Mouse (Mus musculus) mature B cell (primary cell): ENCODE measurements around the gene 1700020N01Rik.

Experiments
- in situ Hi-C: fragments of 300-500 bp; cut with MboI; formaldehyde crosslinking; loops from 2 replicates; pipeline ENCODE4 v1.14.3; 2019

Gene 1700020N01Rik

GRCm38 (mm10) chr10:21604476-21604875 lies 11.5 kb downstream of the 1700020N01Rik start:
- in situ Hi-C loops: loop anchor here (5.0 kb wide), 2 partner anchors 137 to 393 kb away; no protein-coding TSS in a partner anchor

GRCm38 (mm10) chr10:21605011-21605571 lies 12.1 kb downstream of the 1700020N01Rik start:
- in situ Hi-C loops: no loop called here

- in situ Hi-C loops: no loop called here
These were observed 12.7 kb downstream of the 1700020N01Rik start for GRCm38 (mm10) chr10:21605601-21606000.

GRCm38 (mm10) chr10:21606931-21607330 lies 14.0 kb downstream of the 1700020N01Rik start:
- in situ Hi-C loops: no loop called here

- in situ Hi-C loops: no loop called here
These were observed 16.6 kb downstream of the 1700020N01Rik start for GRCm38 (mm10) chr10:21609583-21609982.

- in situ Hi-C loops: no loop called here
These were observed 20.3 kb downstream of the 1700020N01Rik start for GRCm38 (mm10) chr10:21613021-21613860.

- in situ Hi-C loops: no loop called here
These were observed 21.6 kb downstream of the 1700020N01Rik start for GRCm38 (mm10) chr10:21614520-21614919.

GRCm38 (mm10) chr10:21618745-21619508 lies 26.0 kb downstream of the 1700020N01Rik start:
- in situ Hi-C loops: no loop called here

GRCm38 (mm10) chr10:21622065-21622464 lies 29.1 kb downstream of the 1700020N01Rik start:
- in situ Hi-C loops: no loop called here

GRCm38 (mm10) chr10:21628555-21628954 lies 35.6 kb downstream of the 1700020N01Rik start:
- in situ Hi-C loops: no loop called here

GRCm38 (mm10) chr10:21629031-21629740 lies 36.2 kb downstream of the 1700020N01Rik start:
- in situ Hi-C loops: no loop called here

GRCm38 (mm10) chr10:21631481-21631880 lies 38.5 kb downstream of the 1700020N01Rik start:
- in situ Hi-C loops: no loop called here

GRCm38 (mm10) chr10:21632687-21633086 lies 39.7 kb downstream of the 1700020N01Rik start:
- in situ Hi-C loops: no loop called here

- in situ Hi-C loops: no loop called here
These were observed 43.2 kb downstream of the 1700020N01Rik start for GRCm38 (mm10) chr10:21635988-21636710.

GRCm38 (mm10) chr10:21636711-21637081 lies 43.8 kb downstream of the 1700020N01Rik start:
- in situ Hi-C loops: no loop called here

GRCm38 (mm10) chr10:21651388-21651787 lies 58.4 kb downstream of the 1700020N01Rik start:
- in situ Hi-C loops: no loop called here

- in situ Hi-C loops: no loop called here
These were observed 59.7 kb downstream of the 1700020N01Rik start for GRCm38 (mm10) chr10:21652426-21653345.

- in situ Hi-C loops: no loop called here
These were observed 60.5 kb downstream of the 1700020N01Rik start for GRCm38 (mm10) chr10:21653469-21653868.

GRCm38 (mm10) chr10:21659576-21660246 lies 66.8 kb downstream of the 1700020N01Rik start:
- in situ Hi-C loops: no loop called here
